ENCODE assay signal across 11 mouse cellular contexts in the genomic region with DNA sequence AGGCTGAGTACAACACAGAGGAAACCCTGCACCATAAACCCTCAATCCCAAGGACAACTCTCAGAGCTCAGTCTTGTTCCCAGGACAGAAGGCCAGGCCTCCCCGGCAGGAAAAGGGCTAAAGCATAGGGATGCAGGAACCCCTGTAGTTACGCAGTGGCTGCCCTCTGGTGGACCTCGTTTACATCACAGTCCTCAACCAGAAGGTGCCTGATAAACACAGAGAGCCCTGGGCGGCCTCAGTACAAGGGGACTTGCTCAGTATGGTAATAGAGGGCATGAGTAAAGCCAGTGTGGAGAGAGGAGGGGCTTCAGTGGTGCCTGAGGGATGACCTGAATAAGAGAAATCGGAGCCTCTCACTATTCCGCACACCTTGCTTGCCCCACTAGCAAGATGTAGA. TPM values are rescaled to one million over a fixed set of nuclear protein-coding genes. Genes with fewer than 3 reads are reported as not detected.
DNase-seq lines count a peak whose midpoint lies in the region; ATAC-seq and TF ChIP-seq lines count a peak whose summit lies in the region.
"Had no signal": no experiment of that assay in that cellular context is flagged by ENCODE, and none has a peak within 500 bp of the region (broad histone marks: within the 10 kb centered on the region; RNA-seq: fewer than 3 reads in every experiment).

No protein-coding gene starts in this region.

- H3K27ac ChIP-seq in hindbrain, embryonic 10.5 days: no peak overlapping the region
- H3K27ac ChIP-seq in hindbrain, embryonic 13.5 days: no peak overlapping the region
- H3K27ac ChIP-seq in hindbrain, embryonic 16.5 days (ENCODE audit: low read depth, low read length): no peak overlapping the region
- H3K27ac ChIP-seq: embryonic facial prominence, embryonic 13.5 days had no signal

- no peak for TF ChIP-seq CTCF in Patski (IDR thresholded peaks at IDR 0.05)

- peaks cover 98% of the 10 kb centered on the region for H3K36me3 ChIP-seq in hindbrain, embryonic 10.5 days
- peaks cover 100% of the 10 kb centered on the region for H3K36me3 ChIP-seq in hindbrain, embryonic 13.5 days
- peaks cover 37% of the 10 kb centered on the region for H3K36me3 ChIP-seq in hindbrain, embryonic 16.5 days (ENCODE audit: control insufficient read depth, insufficient read depth, low read length)

- CTCF ChIA-PET in Patski (lab: Charles Lee): no interaction called here

- WGBS in hindbrain, embryonic 10.5 days: 43% methylated on average over 6 of the region's 6 CpGs
- WGBS in hindbrain, embryonic 13.5 days: 44% methylated on average over 6 of the region's 6 CpGs
- WGBS in hindbrain, embryonic 16.5 days: 50% methylated on average over 6 of the region's 6 CpGs

- in situ Hi-C loops in Patski (cut with MboI; ENCODE audit: low pct_unique_long_range_greater_than_20kb): no loop called here

- H3K9me3 ChIP-seq in hindbrain, embryonic 10.5 days: no peaks in the 10 kb centered on the region
- H3K9me3 ChIP-seq in hindbrain, embryonic 13.5 days: no peaks in the 10 kb centered on the region
- no peaks in the 10 kb centered on the region for H3K9me3 ChIP-seq in hindbrain, embryonic 16.5 days (ENCODE audit: control insufficient read depth, low read length)
- H3K9me3 ChIP-seq: embryonic facial prominence, embryonic 13.5 days had no signal

- H3K4me2 ChIP-seq in hindbrain, embryonic 13.5 days: no peak overlapping the region
- no peak overlapping the region for H3K4me2 ChIP-seq in hindbrain, embryonic 16.5 days (ENCODE audit: low read length)
- H3K4me2 ChIP-seq: embryonic facial prominence, embryonic 13.5 days; heart, embryonic 11.5 days had no signal

- H3K4me3 ChIP-seq in hindbrain, embryonic 10.5 days: no peak overlapping the region
- no peak overlapping the region for H3K4me3 ChIP-seq in hindbrain, embryonic 13.5 days
- no peak overlapping the region for H3K4me3 ChIP-seq in hindbrain, embryonic 16.5 days (ENCODE audit: low read length)
- H3K4me3 ChIP-seq: embryonic facial prominence, embryonic 13.5 days had no signal

- POLR2A ChIA-PET in Patski (lab: Charles Lee): no interaction called here

- H3K9ac ChIP-seq in hindbrain, embryonic 13.5 days: no peak overlapping the region
- H3K9ac ChIP-seq in hindbrain, embryonic 16.5 days (ENCODE audit: low read depth, low read length): no peak overlapping the region
- H3K9ac ChIP-seq: embryonic facial prominence, embryonic 13.5 days had no signal

- no peaks in the 10 kb centered on the region for H3K4me1 ChIP-seq in hindbrain, embryonic 10.5 days (replicated peaks)
- H3K4me1 ChIP-seq in hindbrain, embryonic 13.5 days (replicated peaks): no peaks in the 10 kb centered on the region
- H3K4me1 ChIP-seq in hindbrain, embryonic 16.5 days (ENCODE audit: control insufficient read depth, insufficient read depth, low read depth, low read length): no peaks in the 10 kb centered on the region
- H3K4me1 ChIP-seq: embryonic facial prominence, embryonic 13.5 days had no signal

- DNase-seq in hindbrain, embryonic 10.5 days (ENCODE audit: low spot score): peak; percentile 17
- DNase-seq in 3T3-L1 (ENCODE audit: low read depth, low spot score) (peak; percentile 43), Patski (ENCODE audit: low read depth, low spot score) (no peak)
- no peak for DNase-seq in frontal cortex, postnatal 10 days (ENCODE audit: low spot score in 2 of 2)
- no peak for DNase-seq in gastrocnemius, postnatal 4 days (ENCODE audit: low spot score in 2 of 2)
- no peak for DNase-seq in ovary, adult 18-20 months (ENCODE audit: low spot score)

- ATAC-seq in hindbrain, embryonic 13.5 days (ENCODE audit: low FRiP score): no peak
- ATAC-seq in Patski: peak; percentile 33
- ATAC-seq in hindbrain, embryonic 16.5 days: peak; percentile 69; the same call in 1 of the 2 replicates

- no peaks in the 10 kb centered on the region for H3K27me3 ChIP-seq in hindbrain, embryonic 10.5 days (ENCODE audit: insufficient read depth, poor library complexity, severe bottlenecking)
- H3K27me3 ChIP-seq in hindbrain, embryonic 13.5 days: no peaks in the 10 kb centered on the region
- H3K27me3 ChIP-seq in Patski: no peaks in the 10 kb centered on the region
- H3K27me3 ChIP-seq in hindbrain, embryonic 16.5 days (replicated peaks; ENCODE audit: control insufficient read depth, insufficient read depth, low read length): no peaks in the 10 kb centered on the region
- H3K27me3 ChIP-seq: embryonic facial prominence, embryonic 13.5 days had no signal

RNA-seq across cellular contexts. Expression of gene Tk2, which starts 13.8 kb away (rescaled TPM):
- 28.3 and 31.7 TPM in 2 replicates for polyA plus RNA-seq in hindbrain, embryonic 10.5 days (2016; fragmentation: Nextera tagmentation; extraction: Ambion mirVana)
- polyA plus RNA-seq in hindbrain, embryonic 13.5 days (2015; fragmentation: Nextera tagmentation; extraction: Ambion mirVana): 45.7 TPM in 2 replicates
- 22.0 TPM for polyA plus RNA-seq in Patski (2021)
- polyA plus RNA-seq in hindbrain, embryonic 16.5 days (2015; fragmentation: Nextera tagmentation; extraction: Ambion mirVana): 49.0 and 50.3 TPM in 2 replicates
- 10 to 100 TPM in 1 of 2 experiments, 1 to 10 TPM in 1; 9.7 to 11.6 TPM for total RNA-seq in gastrocnemius, postnatal 4 days (2021)

RNA-seq across cellular contexts. Expression of gene Cklf, which starts 16.1 kb away (rescaled TPM):
- polyA plus RNA-seq in hindbrain, embryonic 10.5 days (2016; fragmentation: Nextera tagmentation; extraction: Ambion mirVana): 35.8 and 36.7 TPM in 2 replicates
- 36.1 TPM in 2 replicates for polyA plus RNA-seq in hindbrain, embryonic 13.5 days (2015; fragmentation: Nextera tagmentation; extraction: Ambion mirVana)
- polyA plus RNA-seq in Patski (2021): 22.0 TPM
- polyA plus RNA-seq in hindbrain, embryonic 16.5 days (2015; fragmentation: Nextera tagmentation; extraction: Ambion mirVana): 33.6 and 36.9 TPM in 2 replicates
- 10 to 100 TPM; 16.0 to 19.4 TPM for total RNA-seq in gastrocnemius, postnatal 4 days (2021)

RNA-seq across cellular contexts. Expression of gene Cmtm2a, which starts 58.4 kb away (rescaled TPM):
- polyA plus RNA-seq in hindbrain, embryonic 10.5 days (2016; fragmentation: Nextera tagmentation; extraction: Ambion mirVana): not detected in 2 replicates
- polyA plus RNA-seq in hindbrain, embryonic 13.5 days (2015; fragmentation: Nextera tagmentation; extraction: Ambion mirVana): not detected in 2 replicates
- not detected for polyA plus RNA-seq in Patski (2021)
- polyA plus RNA-seq in hindbrain, embryonic 16.5 days (2015; fragmentation: Nextera tagmentation; extraction: Ambion mirVana): not detected in 2 replicates
- not detected for total RNA-seq in gastrocnemius, postnatal 4 days (2021)
- total RNA-seq: left cerebral cortex, postnatal 14 days had no signal
- polyA plus RNA-seq: embryonic facial prominence, embryonic 13.5 days; heart, embryonic 11.5 days had no signal

Comparison
In these comparisons a context has a peak if more than half of its experiments do, and no peak if none do; other contexts are left out.
1. DNase-seq: peak in hindbrain, embryonic 10.5 days (single experiment) and 3T3-L1 (single experiment); none in Patski (single experiment), frontal cortex, postnatal 10 days (0 of 2), gastrocnemius, postnatal 4 days (0 of 2) and ovary, adult 18-20 months (single experiment).